Mouse (Mus musculus) cortical plate, adult 2 months (tissue): ENCODE measurements around the gene Actr8.

ENCODE experiments used
- CTCF ChIP-seq: fragments of 200-500 bp; IDR thresholded peaks from 2 replicates; pipeline ENCODE4 v1.5.1; 2011; ENCODE audit warnings: mild to moderate bottlenecking, control low read depth, low read length; ENCODE audit not compliant: insufficient read depth; ENCODE audit errors: extremely low read depth
- POLR2A ChIP-seq: fragments of 200-500 bp; IDR thresholded peaks from 2 replicates; pipeline ENCODE4 v1.6.1; 2011; ENCODE audit warnings: mild to moderate bottlenecking, low read length, control low read depth; ENCODE audit not compliant: insufficient read depth; ENCODE audit errors: extremely low read depth

DNA sequence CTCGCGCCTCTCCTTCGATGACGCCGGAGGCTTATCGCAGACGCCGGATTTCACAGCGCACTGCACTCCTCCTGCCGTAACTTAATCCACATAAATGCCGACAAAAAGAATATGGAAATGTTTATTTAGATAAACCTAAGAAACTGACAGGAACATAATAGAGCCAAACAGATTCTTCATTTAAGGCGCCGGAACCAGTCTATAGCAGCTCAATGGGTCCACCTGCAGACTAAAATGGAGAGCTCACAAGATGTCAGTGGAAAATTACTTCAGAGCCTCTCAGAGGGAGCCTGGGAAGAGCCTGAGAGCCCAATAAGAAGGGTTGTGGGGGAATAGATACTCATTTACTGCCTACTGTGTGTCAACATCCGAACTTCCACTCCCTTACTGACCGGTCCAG is 40.7 kb upstream of the Actr8 start:
- TF ChIP-seq CTCF (peak; percentile 61), POLR2A (no peak)
